Mouse (Mus musculus): Measurements from ENCODE around the gene Tnik. TPM values are rescaled to one million over a fixed set of nuclear protein-coding genes. Genes with fewer than 3 reads are reported as not detected.

Tnik gene
- 12.5 and 22.6 TPM in 2 replicates for polyA plus RNA-seq (2012; rRNA removed)

DNA sequence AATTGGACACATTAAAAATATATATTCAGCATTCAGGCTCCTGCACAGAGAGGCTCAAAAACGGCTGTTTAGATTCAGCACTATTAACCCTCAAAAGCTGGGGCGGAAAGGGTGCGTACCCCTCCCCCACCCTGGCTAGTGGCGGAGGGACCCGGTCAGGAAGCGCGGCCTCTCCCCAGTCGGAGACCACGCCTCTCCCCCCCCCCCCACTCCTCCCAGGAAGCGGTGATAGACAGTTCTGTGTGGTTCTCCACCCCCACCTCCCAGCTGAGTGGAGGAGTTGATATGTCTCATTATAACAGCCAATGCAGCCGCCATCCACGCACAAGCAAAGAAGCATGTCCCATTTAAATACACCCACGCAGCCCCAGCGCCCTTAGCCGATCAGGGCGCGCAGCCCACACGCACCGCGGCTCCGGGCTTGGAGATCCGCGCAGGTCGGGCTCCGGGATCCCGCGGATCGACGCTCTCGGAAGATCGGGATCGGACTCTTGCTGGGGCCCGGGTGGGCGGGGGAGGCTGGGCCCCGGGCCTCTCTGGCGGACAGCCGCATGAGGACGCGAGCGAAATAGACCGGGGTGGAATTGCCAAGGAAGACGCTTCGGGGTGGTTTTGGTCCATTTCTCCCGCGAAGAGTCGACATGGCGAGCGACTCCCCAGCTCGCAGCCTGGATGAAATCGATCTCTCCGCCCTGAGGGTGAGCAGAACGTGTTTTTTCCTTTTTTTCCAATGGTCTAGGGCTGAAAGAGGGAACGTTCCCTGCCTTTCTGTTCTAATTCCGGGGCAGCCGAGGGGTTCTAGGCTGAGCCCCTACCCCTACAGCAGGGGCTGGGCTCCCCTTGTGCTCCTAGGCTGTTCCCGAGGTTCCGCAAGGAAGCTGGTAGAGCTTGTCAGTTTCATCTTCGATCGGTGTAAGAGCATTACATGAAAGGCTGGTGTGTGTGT is at the start of gene Tnik:
Gene Tnik (plus strand): TSS at position 213 of the 946 bp plus-strand sequence.
- DNase-seq (ENCODE audit: low spot score): peak; percentile 56

DNA sequence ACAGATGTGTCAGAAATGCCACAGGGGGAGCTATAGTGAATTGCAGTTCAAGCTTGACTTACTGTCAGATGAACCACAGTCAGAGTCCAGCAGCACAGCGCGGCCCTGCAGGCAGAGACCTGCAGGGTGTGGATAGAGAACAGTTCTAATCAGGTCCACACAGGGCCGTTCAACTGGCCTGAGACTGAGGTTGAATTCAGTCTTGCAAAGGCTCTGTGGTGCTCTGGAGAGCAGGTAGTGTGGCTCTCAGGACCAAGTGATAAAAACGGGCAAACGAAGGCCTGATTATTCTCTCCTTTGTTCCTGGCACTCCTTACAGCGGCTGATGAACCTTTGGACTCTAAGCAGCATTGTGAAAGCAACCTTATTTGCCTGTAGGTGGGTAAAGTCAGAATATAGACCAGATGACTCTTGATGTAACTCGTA is 48.1 kb upstream of the Tnik start:
- no peak for DNase-seq (ENCODE audit: low spot score)

DNA sequence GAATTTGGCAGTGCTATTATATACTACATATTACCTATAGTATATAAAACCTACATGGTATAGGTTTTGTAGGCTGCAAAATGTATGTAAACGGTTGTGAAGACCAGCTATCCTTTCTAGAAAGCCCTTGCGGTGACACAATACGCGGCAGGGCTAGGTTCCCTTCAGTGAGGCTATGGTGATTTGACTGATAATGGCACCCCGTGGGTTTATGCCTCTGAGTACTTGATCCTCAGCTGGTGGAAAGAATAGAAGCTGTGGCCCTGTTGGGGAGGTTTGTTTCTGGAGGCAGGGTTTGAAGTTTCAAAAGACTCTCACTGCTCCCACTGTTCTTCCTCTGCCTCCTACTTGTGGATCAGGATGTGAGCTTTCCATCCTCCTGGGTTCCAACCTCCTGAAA is 46.0 kb upstream of the Tnik start:
- DNase-seq (ENCODE audit: low spot score): no peak

DNA sequence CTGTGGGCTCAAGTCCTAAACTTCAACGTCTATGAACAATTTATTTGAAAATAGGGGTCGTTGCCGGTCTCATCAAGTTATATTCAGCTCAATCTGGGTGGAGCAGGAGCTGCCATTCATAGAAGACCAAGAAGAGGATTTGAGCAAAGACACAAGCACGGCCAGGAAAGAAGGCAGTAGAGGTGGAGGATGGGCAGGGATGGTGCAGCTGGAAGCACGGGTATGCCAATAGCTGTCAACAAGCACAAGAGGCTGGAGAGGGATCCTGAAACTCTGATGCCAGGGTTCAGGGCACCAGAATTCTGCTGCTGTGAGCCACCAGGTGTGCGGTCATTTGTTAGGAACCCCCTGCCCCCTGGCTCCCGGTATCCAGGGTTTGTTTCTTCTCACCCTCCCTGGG is 43.5 kb upstream of the Tnik start:
- no peak for DNase-seq (ENCODE audit: low spot score)

DNA sequence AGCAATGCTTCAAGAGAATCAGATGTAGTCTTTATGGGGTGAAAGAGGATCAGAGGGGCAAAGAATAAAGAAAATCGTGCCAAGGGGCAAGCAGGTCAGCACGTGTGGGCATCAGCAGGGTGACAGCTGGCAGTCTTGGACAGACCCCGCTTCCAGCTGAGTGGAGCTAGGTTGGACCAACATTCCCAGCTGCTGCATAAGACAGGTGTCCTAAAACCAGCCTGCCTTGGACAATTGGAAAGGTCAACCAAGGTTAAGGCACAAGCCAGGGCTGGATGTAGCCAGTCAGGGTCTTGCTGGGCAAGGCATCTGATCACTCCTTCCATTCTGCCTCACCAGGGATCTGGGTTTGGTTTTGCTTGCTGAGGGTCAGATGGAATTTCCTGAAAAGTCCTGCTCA is 43.0 kb upstream of the Tnik start:
- DNase-seq (ENCODE audit: low spot score): no peak

DNA sequence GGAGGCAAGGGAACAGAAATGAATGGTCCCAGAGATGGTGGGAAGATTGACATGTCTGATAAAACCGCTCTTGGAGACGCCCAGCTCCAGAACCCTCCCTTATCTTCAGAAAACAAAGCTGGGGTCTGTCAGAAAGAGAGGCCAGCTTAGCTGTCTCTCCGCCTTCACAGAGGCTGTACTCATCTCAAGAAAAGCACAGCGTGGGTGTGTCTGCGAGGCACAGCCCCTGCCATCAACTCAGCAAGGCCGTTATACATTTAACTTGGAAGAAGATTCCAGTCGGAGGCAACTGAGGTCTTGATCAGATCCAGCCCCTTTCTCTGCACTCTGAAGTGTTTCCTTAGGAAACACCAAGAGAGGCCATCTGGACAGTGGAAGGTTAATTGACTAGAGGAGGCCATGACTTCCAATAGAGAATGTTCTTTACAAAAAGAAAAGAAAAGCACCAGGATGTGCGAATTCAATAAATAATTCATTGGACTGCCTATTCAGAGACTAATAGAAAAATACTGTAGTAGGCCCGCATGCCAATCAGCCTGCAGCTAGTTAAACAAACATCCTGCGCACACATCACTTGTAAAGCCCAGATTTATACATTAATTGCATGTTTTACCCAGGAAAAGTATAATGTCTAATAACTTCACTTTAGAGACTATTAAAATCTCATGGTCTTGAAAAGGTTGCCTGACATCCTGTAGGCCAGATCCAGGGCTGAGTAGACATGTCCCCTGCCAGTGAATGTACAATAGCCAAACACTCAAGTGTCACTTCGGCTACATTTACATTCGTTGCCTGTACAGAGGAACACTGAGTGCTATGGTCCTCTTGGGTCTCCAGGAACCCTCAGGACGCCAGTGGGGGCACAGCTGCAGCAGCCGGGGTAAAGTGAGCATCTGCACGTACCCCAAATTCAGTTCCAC is 38.3 kb upstream of the Tnik start:
- no peak for DNase-seq (ENCODE audit: low spot score)

DNA sequence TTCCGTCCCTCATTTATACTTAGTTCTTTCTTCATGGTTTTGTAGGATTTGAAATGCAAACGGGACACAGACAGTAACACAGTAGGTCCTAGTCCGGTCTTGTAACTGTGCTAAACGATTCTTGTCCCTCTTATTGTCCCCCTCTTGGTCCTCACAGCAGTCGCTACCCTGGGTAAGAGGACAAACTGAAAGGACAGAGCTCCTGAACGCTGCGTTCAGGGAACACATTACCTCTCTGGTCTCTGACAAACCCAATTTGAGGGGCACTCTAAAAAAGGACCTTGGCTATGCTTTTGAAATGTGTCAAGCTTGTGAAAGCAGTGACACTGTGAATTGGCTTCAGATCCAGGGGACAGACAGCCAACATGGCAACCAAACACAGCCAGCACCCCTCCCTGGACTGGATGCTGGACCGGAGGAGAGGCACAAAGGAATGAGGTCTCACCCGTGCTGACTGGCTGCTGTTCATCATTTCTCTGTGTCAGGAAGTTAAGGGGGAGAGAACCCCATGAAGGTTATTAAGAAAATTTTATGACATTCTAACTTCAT is 37.6 kb upstream of the Tnik start:
- no peak for DNase-seq (ENCODE audit: low spot score)

DNA sequence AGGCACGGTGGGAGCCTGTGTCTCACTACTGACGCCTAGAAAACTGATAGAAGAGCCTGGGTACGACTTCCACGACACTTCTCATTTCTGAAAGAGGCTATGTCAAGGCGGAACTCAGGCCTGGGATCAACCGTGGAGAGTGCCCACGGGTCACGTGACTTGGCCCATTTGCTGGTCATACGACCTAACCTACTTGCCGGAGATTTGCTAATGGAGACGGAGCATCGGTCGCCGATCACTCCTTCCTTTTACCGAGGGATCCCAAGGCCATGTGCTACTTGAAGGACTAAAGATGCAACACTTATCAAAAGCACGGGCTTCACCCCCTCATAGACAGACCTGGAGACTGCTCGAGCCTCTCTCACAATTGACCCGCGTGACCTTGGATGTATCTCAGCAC is 36.8 kb upstream of the Tnik start:
- DNase-seq (ENCODE audit: low spot score): no peak

DNA sequence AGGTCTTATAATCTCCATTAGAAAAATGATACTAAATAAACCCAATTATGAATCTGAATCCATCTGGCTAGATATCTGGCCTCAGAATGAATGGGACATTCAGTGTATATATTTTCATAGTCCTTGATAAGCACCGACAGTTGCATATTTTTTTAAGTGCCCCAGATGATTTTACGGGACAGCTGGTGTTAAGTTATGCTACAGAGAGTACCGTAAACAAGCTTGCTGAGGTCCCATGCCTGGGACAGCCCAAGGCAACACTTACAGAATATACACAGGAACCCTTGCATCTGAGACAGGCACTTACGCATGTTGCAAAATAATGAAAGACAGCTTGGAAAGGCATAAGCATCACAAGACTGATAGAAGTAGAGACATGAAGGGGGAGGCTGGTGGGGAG is 34.1 kb upstream of the Tnik start:
- DNase-seq (ENCODE audit: low spot score): no peak

DNA sequence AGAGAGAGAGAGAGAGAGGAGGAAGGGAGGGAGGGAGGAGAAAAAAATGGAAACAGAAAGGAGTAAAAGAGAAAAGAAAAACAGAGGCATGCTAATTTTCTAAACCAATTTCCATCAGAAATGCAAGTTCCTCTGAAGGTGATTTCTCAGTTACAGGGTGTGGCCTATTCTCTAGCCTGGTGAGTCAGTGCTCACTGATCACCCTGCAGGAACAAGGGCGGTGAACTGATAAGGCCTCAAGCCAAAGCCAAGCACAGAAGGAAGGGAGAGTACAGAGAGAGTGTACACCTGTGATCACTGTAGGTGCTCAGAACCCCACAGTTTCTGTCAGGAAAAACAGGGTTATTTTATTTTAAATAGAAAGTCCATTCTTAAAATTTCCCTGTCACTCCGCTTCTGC is 33.5 kb upstream of the Tnik start:
- no peak for DNase-seq (ENCODE audit: low spot score)

DNA sequence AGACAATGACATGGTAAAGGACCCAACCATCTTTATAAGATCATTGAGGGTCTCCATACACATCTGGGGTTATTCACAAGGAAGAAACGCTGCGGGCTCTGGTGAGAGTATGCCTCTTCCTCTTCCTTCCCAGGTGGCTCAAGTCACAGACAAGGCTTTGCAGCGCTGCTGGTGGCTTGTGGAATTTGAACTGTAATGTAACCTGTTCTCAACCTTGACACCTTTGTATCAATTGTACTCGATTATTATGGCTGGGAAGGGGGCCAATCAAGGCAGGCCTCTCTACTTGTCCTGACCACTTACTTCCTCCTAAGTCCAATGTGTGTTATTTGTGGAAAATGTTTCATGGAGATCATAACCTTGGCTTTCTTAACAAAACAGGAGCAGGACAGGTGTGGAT is 30.1 kb upstream of the Tnik start:
- DNase-seq (ENCODE audit: low spot score): no peak

DNA sequence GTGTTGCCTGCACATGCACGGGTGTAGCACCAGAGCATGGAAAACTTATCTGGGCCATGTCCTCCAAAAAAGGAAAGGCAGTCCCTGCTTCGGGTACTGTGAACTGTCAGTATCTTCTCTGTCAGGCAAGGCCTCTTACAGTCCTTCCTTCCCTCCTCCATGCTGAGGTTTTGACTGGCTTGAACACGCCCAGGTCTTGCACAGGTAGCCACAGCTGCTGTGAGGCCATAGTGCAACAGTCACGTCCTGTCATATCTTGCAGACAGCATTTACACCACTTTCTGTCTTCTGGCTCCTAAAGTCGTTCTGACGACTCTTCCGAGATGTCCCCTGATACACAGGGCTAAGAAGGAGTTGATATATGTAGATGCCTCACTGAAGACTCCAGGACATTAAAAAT is 28.8 kb upstream of the Tnik start:
- no peak for DNase-seq (ENCODE audit: low spot score)

DNA sequence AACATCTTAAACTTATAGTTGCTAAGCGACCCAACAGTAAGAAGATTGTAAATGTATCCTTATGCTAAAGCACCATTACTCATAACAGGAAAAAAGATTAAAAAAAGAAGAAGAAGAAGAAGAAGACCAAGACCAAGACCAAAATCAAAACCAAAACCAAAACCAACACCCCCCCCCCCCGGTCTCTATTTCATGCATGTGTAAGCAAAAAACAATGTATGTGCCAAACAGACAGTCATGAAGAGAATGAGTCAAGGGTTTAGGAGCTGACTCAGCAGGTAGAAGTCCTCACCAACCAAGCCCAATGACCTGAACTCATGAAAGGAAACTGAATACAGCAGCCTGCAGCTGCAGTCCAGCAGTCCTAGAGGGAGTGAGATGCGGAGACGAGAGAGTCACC is 26.3 kb upstream of the Tnik start:
- DNase-seq (ENCODE audit: low spot score): no peak

DNA sequence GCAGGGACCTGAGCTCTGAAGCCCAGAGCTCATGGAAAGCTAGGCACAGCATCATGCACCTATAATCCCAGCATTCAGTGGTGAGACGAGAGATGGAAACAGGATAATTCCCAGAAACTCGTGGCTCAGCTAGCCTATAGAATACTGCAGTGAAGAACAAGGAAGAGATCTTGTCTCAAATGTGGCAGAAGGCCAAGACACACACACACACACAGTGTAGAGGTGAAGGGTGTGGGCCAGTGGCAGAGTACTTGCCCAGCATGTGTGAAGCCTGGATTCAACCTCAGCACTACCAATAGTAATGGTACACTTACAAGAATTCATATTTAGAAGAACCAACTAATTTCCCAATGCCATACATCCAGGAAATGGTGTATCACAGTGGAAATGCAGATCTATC is 24.9 kb upstream of the Tnik start:
- no peak for DNase-seq (ENCODE audit: low spot score)

DNA sequence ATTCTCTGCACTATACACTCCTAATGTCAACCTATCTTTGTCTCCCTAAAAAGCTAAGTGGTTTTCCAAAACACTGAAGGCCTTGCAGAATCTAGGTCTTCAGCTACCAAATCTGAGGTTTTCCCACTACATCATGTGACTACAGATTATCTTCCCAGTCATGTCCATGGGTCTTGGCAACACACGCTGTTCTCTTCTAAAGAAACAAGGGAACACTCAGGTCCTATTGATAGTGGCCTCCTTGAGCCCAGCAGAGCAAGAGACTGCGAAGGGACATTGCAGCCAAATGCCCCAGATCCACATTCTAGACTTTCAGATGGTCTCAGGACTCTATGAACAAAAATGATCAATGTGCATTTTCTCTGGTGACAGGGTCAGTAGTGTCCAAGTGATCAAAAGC is 20.5 kb upstream of the Tnik start:
- DNase-seq (ENCODE audit: low spot score): no peak

DNA sequence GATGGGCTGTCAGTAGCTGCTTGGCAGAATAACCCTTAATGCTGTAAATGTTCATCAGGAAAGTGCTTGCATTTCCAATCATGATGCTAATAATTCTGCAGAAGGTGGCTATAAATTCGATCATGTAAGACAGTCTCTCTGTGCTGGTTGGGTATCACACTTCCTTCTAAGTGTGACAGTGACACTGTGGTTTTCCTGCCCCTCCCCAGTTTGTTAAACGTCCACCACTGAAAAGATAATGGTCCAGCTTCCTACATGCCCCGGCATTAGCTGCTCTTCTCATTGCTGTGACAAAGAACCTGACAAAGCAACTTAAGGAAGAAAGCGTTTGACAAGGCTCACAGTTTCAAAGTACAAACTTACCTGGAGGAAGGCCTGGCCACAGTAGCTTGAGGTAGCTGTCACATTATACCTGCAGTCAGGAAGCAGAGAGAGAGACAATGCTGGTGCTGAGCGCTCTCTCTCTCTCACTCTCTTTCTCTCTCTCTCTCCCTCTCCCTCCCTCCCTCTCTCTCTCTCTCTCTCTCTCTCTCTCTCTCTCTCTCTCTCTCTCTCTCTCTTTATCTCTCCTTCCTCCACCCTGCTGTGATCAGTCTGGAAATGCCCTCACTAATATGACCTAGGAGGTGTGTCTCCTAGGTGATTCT is 18.6 kb upstream of the Tnik start:
- no peak for DNase-seq (ENCODE audit: low spot score)

DNA sequence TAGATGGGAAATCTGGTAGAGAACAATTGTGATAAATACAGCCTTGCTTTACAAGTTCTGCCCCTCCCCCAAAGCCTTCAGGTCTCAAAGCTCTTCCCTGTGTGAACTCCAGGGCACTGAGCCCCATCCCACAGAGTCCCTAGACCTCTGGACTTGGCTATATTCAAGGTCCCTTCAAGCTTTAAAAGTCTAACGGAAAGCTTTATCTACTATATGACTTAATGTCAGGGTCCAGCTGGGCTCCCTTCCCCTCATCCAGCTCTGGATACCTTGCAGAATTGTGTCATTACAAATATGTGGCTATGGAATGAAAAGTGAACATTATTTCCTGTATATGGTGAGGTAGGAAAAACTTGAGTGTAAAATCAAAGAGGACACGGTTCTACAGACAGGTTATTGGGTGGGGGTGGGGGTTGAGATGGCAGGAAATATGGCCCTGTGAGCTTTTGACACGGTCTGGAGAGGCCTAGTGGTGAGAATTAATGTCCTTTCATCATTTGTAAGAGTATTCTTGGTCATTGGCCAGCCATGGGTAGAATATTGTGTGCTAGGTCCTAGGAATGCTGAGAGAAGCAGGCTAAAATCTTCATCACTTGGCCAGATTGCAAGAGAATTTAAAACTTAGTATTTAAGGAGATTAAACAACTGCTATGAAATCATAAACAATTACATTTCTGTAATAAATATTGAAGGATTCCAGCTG is 14.6 kb upstream of the Tnik start:
- no peak for DNase-seq (ENCODE audit: low spot score)

DNA sequence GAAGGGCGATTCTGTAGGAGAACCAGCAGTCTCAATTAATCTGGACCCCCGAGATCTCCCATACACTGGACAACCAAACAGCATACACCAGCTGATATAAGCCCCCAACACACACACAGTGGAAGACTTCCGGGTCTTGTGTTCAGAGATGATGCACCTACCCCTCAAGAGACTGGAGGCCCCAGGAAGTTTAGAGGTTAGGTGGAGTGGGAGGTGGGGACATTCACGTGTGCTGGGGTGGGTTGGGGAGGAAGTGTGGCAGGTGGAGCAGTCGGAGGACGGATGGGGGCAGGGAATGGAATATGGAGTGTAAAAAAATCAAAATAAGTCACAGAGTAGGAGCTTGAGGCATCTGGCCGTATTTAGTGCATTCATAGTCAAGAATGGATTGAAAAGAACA is 7.3 kb upstream of the Tnik start:
- no peak for DNase-seq (ENCODE audit: low spot score)

DNA sequence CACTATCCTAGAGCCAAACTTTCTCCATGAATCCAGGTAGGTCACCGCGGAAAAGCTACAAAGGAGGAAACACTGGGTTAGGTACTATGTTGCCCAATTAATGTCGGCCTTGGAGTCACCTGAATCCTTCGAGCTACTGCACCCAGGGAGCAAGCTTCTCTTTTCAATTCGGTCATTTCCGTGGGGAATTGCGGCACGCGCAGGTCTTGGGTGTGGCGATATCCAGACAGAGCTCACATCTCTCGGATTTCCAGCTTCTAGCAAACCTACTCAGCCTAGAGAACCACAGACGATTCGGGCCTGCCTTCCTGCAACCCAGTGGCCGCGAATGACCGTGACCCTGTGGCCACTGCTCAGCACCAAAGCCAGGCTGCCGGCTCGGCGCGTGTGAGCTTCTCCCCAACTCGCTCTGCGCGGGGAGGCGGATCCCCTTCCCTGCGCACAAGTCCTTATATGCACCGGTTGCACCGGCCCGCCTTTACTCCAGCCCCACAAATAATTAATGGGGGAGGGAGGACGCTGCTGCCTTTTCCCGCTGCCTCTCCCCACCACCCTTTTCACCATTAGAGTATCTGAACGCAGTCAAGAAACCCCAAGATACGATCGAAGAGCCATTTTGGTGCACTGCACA is 528 bp upstream of the Tnik start:
- DNase-seq (ENCODE audit: low spot score): peak; percentile 64

DNA sequence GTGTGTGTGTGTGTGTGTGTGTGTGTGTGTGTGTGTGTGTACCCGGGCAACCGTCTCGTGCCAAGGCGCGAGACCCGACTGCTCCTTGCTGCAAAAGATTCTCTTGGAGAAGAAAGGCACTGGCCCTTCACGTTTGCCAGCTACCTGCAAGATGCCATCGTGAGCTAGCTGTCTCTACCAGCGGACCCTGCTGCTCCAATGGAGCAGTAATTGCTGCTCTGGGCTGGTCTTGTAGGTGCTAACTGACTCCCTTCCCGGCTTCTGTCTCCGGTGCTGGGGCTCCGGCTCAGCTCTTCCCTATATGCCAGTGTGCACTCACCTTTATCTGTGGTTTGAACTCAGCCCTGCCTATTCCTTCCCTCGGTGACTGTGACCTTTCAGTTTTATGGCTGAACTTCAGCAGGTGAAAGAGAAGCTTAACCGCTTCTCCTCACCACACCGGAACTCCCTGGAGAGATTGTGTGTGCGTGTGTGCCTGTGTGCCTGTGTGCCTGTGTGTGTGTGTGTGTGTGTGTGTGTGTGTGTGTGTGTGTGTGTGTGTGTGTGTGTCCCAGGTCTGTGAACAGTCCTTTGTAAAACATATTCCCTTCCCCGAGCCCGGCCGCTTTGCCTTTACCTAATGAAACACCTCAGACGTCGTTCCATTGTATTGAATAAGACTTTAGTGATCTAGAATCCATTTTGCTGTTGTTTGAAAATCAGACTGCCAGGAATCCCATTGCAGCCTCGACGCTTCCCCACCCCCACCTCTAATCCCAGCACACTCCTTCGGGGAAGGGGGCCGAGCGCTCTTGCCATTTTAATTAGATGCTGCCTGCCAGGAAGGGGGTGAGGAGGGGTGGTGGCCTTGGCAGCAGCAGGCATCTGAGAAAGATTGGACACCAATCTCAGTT is 1.2 kb downstream of the Tnik start:
- DNase-seq (ENCODE audit: low spot score): peak; percentile 35
